Mouse (Mus musculus) mouse trophoblast stem cell (cell line): Measurements from ENCODE around the gene Dnaaf5.

ENCODE experiments used
- in situ Hi-C, 2 experiments: fragments of 300-500 bp; cut with MseI, MboI; formaldehyde crosslinking; loops; 2 replicates in 1 of 2; 3 replicates in 1 of 2; pipeline ENCODE4 v1.15.1; 2025

The Dnaaf5 gene

GRCm38 (mm10) chr5:139140589-139140988 lies 9.4 kb upstream of the Dnaaf5 start:
- in situ Hi-C loops: no loop called here

GRCm38 (mm10) chr5:139141326-139141725 lies 8.7 kb upstream of the Dnaaf5 start:
- in situ Hi-C loops: no loop called here

- in situ Hi-C loops: no loop called here
These were observed 6.1 kb upstream of the Dnaaf5 start for GRCm38 (mm10) chr5:139143890-139144289.

GRCm38 (mm10) chr5:139145726-139146125 lies 4.3 kb upstream of the Dnaaf5 start:
- in situ Hi-C loops: no loop called here

- in situ Hi-C loops: no loop called here
These were observed 3.4 kb upstream of the Dnaaf5 start for GRCm38 (mm10) chr5:139146476-139147075.

GRCm38 (mm10) chr5:139147178-139148078 lies 2.6 kb upstream of the Dnaaf5 start:
- in situ Hi-C loops: no loop called here

- in situ Hi-C loops: no loop called here
These were observed 884 bp upstream of the Dnaaf5 start for GRCm38 (mm10) chr5:139149006-139149672.

GRCm38 (mm10) chr5:139150603-139151031 lies 594 bp downstream of the Dnaaf5 start:
- in situ Hi-C loops: no loop called here

GRCm38 (mm10) chr5:139160899-139161298 lies 10.9 kb downstream of the Dnaaf5 start:
- in situ Hi-C loops: no loop called here

GRCm38 (mm10) chr5:139161632-139162031 lies 11.6 kb downstream of the Dnaaf5 start:
- in situ Hi-C loops: no loop called here

GRCm38 (mm10) chr5:139166781-139167361 lies 16.8 kb downstream of the Dnaaf5 start:
- in situ Hi-C loops: no loop called here

GRCm38 (mm10) chr5:139167548-139167947 lies 17.5 kb downstream of the Dnaaf5 start:
- in situ Hi-C loops: no loop called here

GRCm38 (mm10) chr5:139171929-139172328 lies 21.9 kb downstream of the Dnaaf5 start:
- in situ Hi-C loops: loop anchor here in 1 of 2 experiments (10.0 kb wide), 1 partner anchor 327 kb away; no protein-coding TSS in a partner anchor

- in situ Hi-C loops: loop anchor here in 1 of 2 experiments (10.0 kb wide), 1 partner anchor 329 kb away; no protein-coding TSS in a partner anchor
These were observed 24.1 kb downstream of the Dnaaf5 start for GRCm38 (mm10) chr5:139174141-139174540.

GRCm38 (mm10) chr5:139174556-139175547 lies 24.8 kb downstream of the Dnaaf5 start:
- in situ Hi-C loops: loop anchor here in 1 of 2 experiments (10.0 kb wide), 1 partner anchor 330 kb away; no protein-coding TSS in a partner anchor

GRCm38 (mm10) chr5:139178895-139179631 lies 29.0 kb downstream of the Dnaaf5 start:
- in situ Hi-C loops: loop anchor here in 1 of 2 experiments (10.0 kb wide), 1 partner anchor 334 kb away; no protein-coding TSS in a partner anchor

GRCm38 (mm10) chr5:139183131-139183530 lies 33.1 kb downstream of the Dnaaf5 start:
- in situ Hi-C loops: no loop called here

GRCm38 (mm10) chr5:139183601-139184000 lies 33.6 kb downstream of the Dnaaf5 start:
- in situ Hi-C loops: no loop called here

- in situ Hi-C loops: no loop called here
These were observed 34.9 kb downstream of the Dnaaf5 start for GRCm38 (mm10) chr5:139184897-139185296.

- in situ Hi-C loops: no loop called here
These were observed 39.7 kb downstream of the Dnaaf5 start for GRCm38 (mm10) chr5:139189726-139190125.
